Mouse (Mus musculus) midbrain, embryonic 12.5 days (tissue): ENCODE measurements around the gene Prm1. TPM values are rescaled to one million over a fixed set of nuclear protein-coding genes. Genes with fewer than 3 reads are reported as not detected.
A peak's percentile ranks its signal among the peaks of the same experiment; 100 is the strongest.
"Not testable (repeated sequence)": the region's sequence is repeated elsewhere in the genome, so short reads cannot be mapped to it uniquely, and the experiment has no call there.

Source experiments
- ATAC-seq: fragments of 200-750 bp; cut with Nextera tagmentation; 2 replicates; pipeline ENCODE4 v1.8.0; 2017; ENCODE audit warnings: low read depth, moderate TSS enrichment, moderate library complexity; ENCODE audit not compliant: low FRiP score
- H3K27ac ChIP-seq: fragments of 300-500 bp; sonication (generic); replicated peaks from 2 replicates; pipeline ENCODE4 v1.5.1; 2016; ENCODE audit warnings: mild to moderate bottlenecking
- H3K27me3 ChIP-seq: fragments of 300-500 bp; sonication (generic); 2 replicates; pipeline ENCODE4 v1.6.1; 2016; ENCODE audit warnings: mild to moderate bottlenecking
- H3K36me3 ChIP-seq: fragments of 300-500 bp; sonication (generic); 2 replicates; pipeline ENCODE4 v1.6.1; 2016
- H3K4me1 ChIP-seq: fragments of 300-500 bp; sonication (generic); 2 replicates; pipeline ENCODE4 v1.6.1; 2016
- H3K4me2 ChIP-seq: fragments of 300-500 bp; sonication (generic); replicated peaks from 2 replicates; pipeline ENCODE4 v1.6.1; 2016; ENCODE audit warnings: mild to moderate bottlenecking, moderate library complexity
- H3K4me3 ChIP-seq: fragments of 300-500 bp; sonication (generic); 2 replicates; pipeline ENCODE4 v1.5.1; 2016; ENCODE audit warnings: mild to moderate bottlenecking
- H3K9ac ChIP-seq: fragments of 300-500 bp; sonication (generic); replicated peaks from 2 replicates; pipeline ENCODE4 v1.6.1; 2016; ENCODE audit warnings: mild to moderate bottlenecking, moderate library complexity
- H3K9me3 ChIP-seq: fragments of 300-500 bp; sonication (generic); 2 replicates; pipeline ENCODE4 v1.6.1; 2016; ENCODE audit warnings: mild to moderate bottlenecking
- WGBS: fragments of 180-500 bp; shearing (Covaris S2); methylation state at CpG from one replicate; pipeline ENCODE4 v1.1.7; 2016; 5-methylcytosine and 5-hydroxymethylcytosine counted together
- polyA plus RNA-seq: library from polyadenylated mRNA; unstranded; fragments of >200 nt; fragmentation: Nextera tagmentation; extraction: Ambion mirVana; gene quantifications from 2 replicates; pipeline ENCODE4 v1.2.1, GENCODE M21; 2016

The Prm1 gene
- polyA plus RNA-seq = not detected in 2 replicates

- Histone ChIP-seq H3K4me1 (no peaks in the 10 kb centered on the region), H3K9ac (no peak within 1 kb of the TSS), H3K27me3 (no peaks in the 10 kb centered on the region), H3K4me3 (no peak within 1 kb of the TSS), H3K27ac (no peak within 1 kb of the TSS), H3K9me3 (no peaks in the 10 kb centered on the region), H3K36me3 (no peaks in the 10 kb centered on the region), H3K4me2 (no peak within 1 kb of the TSS)
- no peak for ATAC-seq
- WGBS = 86% methylated on average over 10 of the region's 10 CpGs
These were observed at the start of gene Prm1 for GRCm38 (mm10) chr16:10805789-10806527. TSS of gene Prm1 (minus strand) at chr16:10805839.

GRCm38 (mm10) chr16:10852216-10852615 lies 46.6 kb upstream of the Prm1 start:
- not testable (repeated sequence) for ATAC-seq, H3K27me3 ChIP-seq, H3K27ac ChIP-seq, H3K36me3 ChIP-seq, H3K4me1 ChIP-seq, H3K4me3 ChIP-seq, H3K9me3 ChIP-seq, H3K4me2 ChIP-seq, H3K9ac ChIP-seq
- 95% methylated on average over 10 of the region's 10 CpGs for WGBS

- Histone ChIP-seq H3K4me3 (no peak overlapping the region), H3K27ac (no peak overlapping the region), H3K36me3 (no peaks in the 10 kb centered on the region), H3K27me3 (no peaks in the 10 kb centered on the region), H3K9me3 (no peaks in the 10 kb centered on the region), H3K9ac (no peak overlapping the region), H3K4me1 (no peaks in the 10 kb centered on the region), H3K4me2 (no peak overlapping the region)
- ATAC-seq = no peak
- WGBS = 51% methylated on average over 4 of the region's 4 CpGs
These were observed 45.3 kb upstream of the Prm1 start for GRCm38 (mm10) chr16:10850905-10851304.

GRCm38 (mm10) chr16:10849965-10850861 lies 44.6 kb upstream of the Prm1 start:
- Histone ChIP-seq H3K27ac (no peak overlapping the region), H3K36me3 (no peaks in the 10 kb centered on the region), H3K9me3 (no peaks in the 10 kb centered on the region), H3K4me3 (no peak overlapping the region), H3K9ac (no peak overlapping the region), H3K4me2 (no peak overlapping the region), H3K4me1 (no peaks in the 10 kb centered on the region), H3K27me3 (no peaks in the 10 kb centered on the region)
- no peak for ATAC-seq
- 76% methylated on average over 12 of the region's 12 CpGs for WGBS

GRCm38 (mm10) chr16:10846503-10846902 lies 40.9 kb upstream of the Prm1 start:
- Histone ChIP-seq H3K4me1 (peaks cover 8% of the 10 kb centered on the region), H3K9me3 (no peaks in the 10 kb centered on the region), H3K27ac (no peak overlapping the region), H3K4me2 (no peak overlapping the region), H3K4me3 (no peak overlapping the region), H3K36me3 (no peaks in the 10 kb centered on the region), H3K27me3 (no peaks in the 10 kb centered on the region), H3K9ac (no peak overlapping the region)
- no peak for ATAC-seq
- WGBS = 55% methylated on average over 4 of the region's 4 CpGs

- Histone ChIP-seq H3K4me2 (no peak overlapping the region), H3K9ac (no peak overlapping the region), H3K36me3 (no peaks in the 10 kb centered on the region), H3K27me3 (no peaks in the 10 kb centered on the region), H3K4me1 (peaks cover 8% of the 10 kb centered on the region), H3K9me3 (no peaks in the 10 kb centered on the region), H3K4me3 (no peak overlapping the region), H3K27ac (no peak overlapping the region)
- no peak for ATAC-seq
- 83% methylated on average over 6 of the region's 6 CpGs for WGBS
These were observed 40.3 kb upstream of the Prm1 start for GRCm38 (mm10) chr16:10845952-10846351.

GRCm38 (mm10) chr16:10844319-10844670 lies 38.7 kb upstream of the Prm1 start:
- ATAC-seq = no peak
- Histone ChIP-seq H3K4me2 (no peak overlapping the region), H3K27ac (no peak overlapping the region), H3K36me3 (no peaks in the 10 kb centered on the region), H3K9me3 (no peaks in the 10 kb centered on the region), H3K4me3 (no peak overlapping the region), H3K9ac (no peak overlapping the region), H3K27me3 (no peaks in the 10 kb centered on the region), H3K4me1 (peaks cover 8% of the 10 kb centered on the region)
- 76% methylated on average over 6 of the region's 6 CpGs for WGBS

- H3K4me3 ChIP-seq = no peak overlapping the region
- ATAC-seq = no peak
These were observed 38.1 kb upstream of the Prm1 start for GRCm38 (mm10) chr16:10843486-10844318.

GRCm38 (mm10) chr16:10842282-10842855 lies 36.7 kb upstream of the Prm1 start:
- no peak overlapping the region for H3K9ac ChIP-seq
- WGBS = 68% methylated on average over 4 of the region's 4 CpGs
- H3K9me3 ChIP-seq = no peaks in the 10 kb centered on the region
- H3K36me3 ChIP-seq = no peaks in the 10 kb centered on the region
- ATAC-seq = no peak
- H3K4me2 ChIP-seq = no peak overlapping the region
- H3K4me3 ChIP-seq = no peak overlapping the region
- H3K4me1 ChIP-seq = peaks cover 25% of the 10 kb centered on the region
- H3K27me3 ChIP-seq = no peaks in the 10 kb centered on the region
- no peak overlapping the region for H3K27ac ChIP-seq

More at GRCm38 (mm10) chr16:10843486-10844318, 38.1 kb upstream of the Prm1 start:
- H3K9me3 ChIP-seq = no peaks in the 10 kb centered on the region
- H3K4me2 ChIP-seq = peak overlapping the region; percentile 41
- no peaks in the 10 kb centered on the region for H3K36me3 ChIP-seq
- 27% methylated on average over 18 of the region's 18 CpGs for WGBS
- H3K9ac ChIP-seq = no peak overlapping the region; the same call in 1 of the 2 replicates
- 0 out of 2 replicates have a peak overlapping the region, but pooled peaks have one; percentile 15 for H3K27ac ChIP-seq
- peaks cover 12% of the 10 kb centered on the region for H3K4me1 ChIP-seq
- H3K27me3 ChIP-seq = no peaks in the 10 kb centered on the region

- H3K4me3 ChIP-seq = no peak overlapping the region
- H3K4me2 ChIP-seq = no peak overlapping the region
- no peaks in the 10 kb centered on the region for H3K9me3 ChIP-seq
- no peak overlapping the region for H3K9ac ChIP-seq
- no peak overlapping the region for H3K27ac ChIP-seq
- peaks cover 38% of the 10 kb centered on the region for H3K4me1 ChIP-seq
- H3K27me3 ChIP-seq = no peaks in the 10 kb centered on the region
- H3K36me3 ChIP-seq = no peaks in the 10 kb centered on the region
- ATAC-seq = no peak
- WGBS = 91% methylated on average over 12 of the region's 14 CpGs
These were observed 34.4 kb upstream of the Prm1 start for GRCm38 (mm10) chr16:10840018-10840417.

GRCm38 (mm10) chr16:10838487-10839245 lies 33.0 kb upstream of the Prm1 start:
- Histone ChIP-seq H3K4me1 (peaks cover 34% of the 10 kb centered on the region), H3K9ac (no peak overlapping the region), H3K4me2 (no peak overlapping the region), H3K9me3 (no peaks in the 10 kb centered on the region), H3K4me3 (no peak overlapping the region), H3K27ac (no peak overlapping the region), H3K36me3 (no peaks in the 10 kb centered on the region), H3K27me3 (peaks cover 5% of the 10 kb centered on the region)
- WGBS = 50% methylated on average over 10 of the region's 10 CpGs
- ATAC-seq = no peak
